Comparison of ENCODE assay signal across 8 mouse cellular contexts in genomic region chr13:48782727-48783725, GRCm38 (mm10).
DNase-seq lines count a peak whose midpoint lies in the region; ATAC-seq and TF ChIP-seq lines count a peak whose summit lies in the region.

No protein-coding gene starts in this region.

- TF ChIP-seq CTCF in kidney, postnatal 0 days (IDR thresholded peaks at IDR 0.05; ENCODE audit: low read depth), result no peak

- 44% methylated on average over 27 of the region's 27 CpGs for WGBS in heart, embryonic 13.5 days
- WGBS in embryonic facial prominence, embryonic 14.5 days, result 19% methylated on average over 27 of the region's 27 CpGs
- WGBS in kidney, postnatal 0 days, result 33% methylated on average over 27 of the region's 27 CpGs

- DNase-seq in heart, postnatal 25 days (ENCODE audit: low spot score), result no peak
- DNase-seq in embryonic facial prominence, embryonic 14.5 days (ENCODE audit: low spot score), result peak; percentile 93
- DNase-seq in kidney, postnatal 0 days (ENCODE audit: low spot score), result peak; percentile 55
- peak; percentile 64 for DNase-seq in lung, postnatal 14 days
- peak; percentile 84 for DNase-seq in urinary bladder, postnatal 14 days (ENCODE audit: low spot score)
- DNase-seq in layer of hippocampus, adult 8-10 months (ENCODE audit: low spot score in 2 of 2), result no peak
- no peak for DNase-seq in frontal cortex, postnatal 25 days (ENCODE audit: low spot score in 2 of 2)

- no peaks in the 10 kb centered on the region for H3K9me3 ChIP-seq in heart, embryonic 13.5 days
- H3K9me3 ChIP-seq in embryonic facial prominence, embryonic 14.5 days (ENCODE audit: control insufficient read depth, low read length), result no peaks in the 10 kb centered on the region
- H3K9me3 ChIP-seq in kidney, postnatal 0 days (replicated peaks; ENCODE audit: low read length), result no peaks in the 10 kb centered on the region

- ATAC-seq in heart, embryonic 13.5 days (ENCODE audit: extremely low read depth, insufficient number of reproducible peaks, low FRiP score, low TSS enrichment), result no peak
- ATAC-seq in embryonic facial prominence, embryonic 14.5 days (ENCODE audit: low read depth), result peak; percentile 93
- ATAC-seq in kidney, postnatal 0 days (replicated peaks; ENCODE audit: low FRiP score, low read depth), result peak; percentile 83; the same call in 1 of the 2 replicates

- no peak overlapping the region for H3K27ac ChIP-seq in heart, embryonic 13.5 days (replicated peaks)
- H3K27ac ChIP-seq in embryonic facial prominence, embryonic 14.5 days (replicated peaks; ENCODE audit: low read depth, low read length), result peak overlapping the region; percentile 81
- H3K27ac ChIP-seq in kidney, postnatal 0 days, result no peak overlapping the region

- H3K4me3 ChIP-seq in heart, embryonic 13.5 days, result no peak overlapping the region
- no peak overlapping the region for H3K4me3 ChIP-seq in embryonic facial prominence, embryonic 14.5 days (ENCODE audit: low read depth, low read length)
- H3K4me3 ChIP-seq in kidney, postnatal 0 days (replicated peaks; ENCODE audit: low read depth, low read length), result no peak overlapping the region

- H3K27me3 ChIP-seq in heart, embryonic 13.5 days (replicated peaks), result peaks cover 9% of the 10 kb centered on the region
- H3K27me3 ChIP-seq in embryonic facial prominence, embryonic 14.5 days (replicated peaks; ENCODE audit: control insufficient read depth, insufficient read depth, low read length), result no peaks in the 10 kb centered on the region
- H3K27me3 ChIP-seq in kidney, postnatal 0 days (ENCODE audit: insufficient read depth, low read length), result no peaks in the 10 kb centered on the region

- intact Hi-C loops in heart, postnatal 25 days (cut with DNase I), result no loop called here

- 0 out of 2 replicates have a peak overlapping the region, but pooled peaks have one; percentile 1 for H3K4me2 ChIP-seq in heart, embryonic 13.5 days
- H3K4me2 ChIP-seq in embryonic facial prominence, embryonic 14.5 days (ENCODE audit: low read depth, low read length), result peak overlapping the region; percentile 36
- peak overlapping the region; percentile 37 for H3K4me2 ChIP-seq in kidney, postnatal 0 days (ENCODE audit: low read length)

- peaks cover 12% of the 10 kb centered on the region for H3K4me1 ChIP-seq in heart, embryonic 13.5 days
- peaks cover 31% of the 10 kb centered on the region for H3K4me1 ChIP-seq in embryonic facial prominence, embryonic 14.5 days (ENCODE audit: control insufficient read depth, insufficient read depth, low read length)
- H3K4me1 ChIP-seq in kidney, postnatal 0 days (replicated peaks; ENCODE audit: insufficient read depth, low read length), result peaks cover 10% of the 10 kb centered on the region

- H3K9ac ChIP-seq in heart, embryonic 13.5 days, result no peak overlapping the region; the same call in 1 of the 2 replicates
- H3K9ac ChIP-seq in embryonic facial prominence, embryonic 14.5 days (ENCODE audit: low read depth, low read length), result no peak overlapping the region; the same call in 1 of the 2 replicates
- no peak overlapping the region for H3K9ac ChIP-seq in kidney, postnatal 0 days (ENCODE audit: low read depth, low read length)

- no peaks in the 10 kb centered on the region for H3K36me3 ChIP-seq in heart, embryonic 13.5 days
- H3K36me3 ChIP-seq in embryonic facial prominence, embryonic 14.5 days (ENCODE audit: control insufficient read depth, insufficient read depth, low read length), result no peaks in the 10 kb centered on the region
- no peaks in the 10 kb centered on the region for H3K36me3 ChIP-seq in kidney, postnatal 0 days (ENCODE audit: insufficient read depth, low read length)

Comparison
In these comparisons a context has a peak if more than half of its experiments do, and no peak if none do; other contexts are left out.
1. DNase-seq: peak in embryonic facial prominence, embryonic 14.5 days (single experiment), kidney, postnatal 0 days (single experiment), lung, postnatal 14 days (single experiment) and urinary bladder, postnatal 14 days (single experiment); none in heart, postnatal 25 days (single experiment), layer of hippocampus, adult 8-10 months (0 of 2) and frontal cortex, postnatal 25 days (0 of 2).
2. Peak in every context shown above with its lines, with median percentiles within 50 percentile points of each other: H3K4me2 ChIP-seq.